Mouse (Mus musculus) lung, postnatal 0 days (tissue): ENCODE measurements around the gene Rem2.

ENCODE experiments used
- CTCF ChIP-seq: IDR thresholded peaks from 2 replicates; pipeline ENCODE4 v1.5.1; 2016; ENCODE audit warnings: antibody characterized with exemption, mild to moderate bottlenecking
- EP300 ChIP-seq: IDR thresholded peaks from 2 replicates; pipeline ENCODE4 v1.6.1; 2016; ENCODE audit warnings: antibody characterized with exemption, mild to moderate bottlenecking, control low read depth

- TF ChIP-seq CTCF (peak; percentile 58), EP300 (peak; percentile 25; the same call in 1 of the 2 replicates)
These were observed 44.4 kb upstream of the Rem2 start, which contains the start of gene Mmp14 for GRCm38 (mm10) chr14:54431334-54432077.
